Mouse (Mus musculus) ovary, postnatal 10 days (tissue): ENCODE data around the gene Rgma.
A peak's percentile ranks its signal among the peaks of the same experiment; 100 is the strongest.

Experiments used
- DNase-seq: peaks from one replicate; pipeline ENCODE4 v3.0.0; 2022; ENCODE audit warnings: low spot score

The Rgma gene

DNA sequence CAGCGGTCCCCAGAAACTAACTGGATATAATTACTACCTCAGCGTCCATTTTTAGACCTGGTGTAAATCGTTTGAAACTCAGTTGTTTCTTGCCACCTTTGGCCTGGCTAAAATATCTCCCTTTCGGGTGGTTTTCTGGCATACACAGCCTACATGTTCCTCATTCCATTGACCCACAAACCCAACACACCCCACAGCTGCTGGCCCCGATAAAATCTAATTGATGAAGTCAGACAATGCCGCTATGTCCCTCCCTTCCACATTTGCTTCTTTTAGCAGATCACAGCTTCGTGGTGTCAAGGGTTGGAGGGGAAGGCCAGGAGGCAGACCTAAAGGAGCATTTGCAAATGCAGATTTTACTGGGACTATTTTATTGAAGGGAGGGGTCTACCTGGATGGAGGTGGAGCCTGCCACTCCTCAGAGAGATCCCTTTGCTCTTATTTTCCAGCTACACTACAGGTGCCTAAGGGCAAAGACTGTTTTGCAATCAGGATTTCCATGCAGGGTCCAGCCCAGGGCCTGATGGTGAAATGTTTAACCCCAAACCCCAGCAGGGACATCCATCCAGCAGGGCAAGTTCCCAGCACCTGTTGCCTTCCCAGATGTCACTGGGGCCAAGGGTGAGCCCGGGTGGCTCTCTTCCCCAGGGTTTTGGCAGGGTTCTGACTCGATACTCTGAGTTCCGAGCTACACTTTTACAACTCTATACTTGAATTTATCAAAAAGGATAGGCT lies 3.6 kb upstream of the Rgma start:
- DNase-seq, result no peak

DNA sequence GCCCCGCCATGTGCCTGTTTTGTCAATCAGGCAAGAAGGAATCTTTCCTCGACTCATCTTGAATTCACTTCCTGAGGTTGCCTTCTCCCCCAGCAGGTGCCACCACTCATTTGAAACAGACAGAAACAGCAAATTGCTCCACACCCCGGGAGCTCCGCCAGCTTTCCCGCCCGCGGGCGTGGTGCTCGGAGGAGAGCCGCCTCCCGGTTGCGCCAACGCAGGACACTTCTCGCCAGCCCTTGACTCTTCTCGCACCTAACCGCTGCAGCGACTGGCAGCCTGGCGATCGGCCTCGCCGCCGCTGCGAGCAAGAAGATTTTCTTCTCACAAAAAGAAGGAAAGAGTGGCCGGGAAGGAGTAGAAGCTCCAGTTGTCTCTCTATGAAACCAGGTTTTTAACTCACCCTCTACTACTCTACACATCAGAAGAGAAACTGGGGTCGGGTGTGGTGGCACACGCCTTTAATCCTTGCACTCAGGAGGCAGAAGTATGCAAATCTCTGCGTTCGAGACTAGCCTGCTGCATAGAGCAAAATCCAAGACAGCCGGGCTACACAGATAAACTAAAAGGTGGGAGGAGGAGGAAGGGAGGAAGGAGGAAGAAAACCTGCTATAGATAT lies 2.8 kb upstream of the Rgma start:
- no peak for DNase-seq

DNA sequence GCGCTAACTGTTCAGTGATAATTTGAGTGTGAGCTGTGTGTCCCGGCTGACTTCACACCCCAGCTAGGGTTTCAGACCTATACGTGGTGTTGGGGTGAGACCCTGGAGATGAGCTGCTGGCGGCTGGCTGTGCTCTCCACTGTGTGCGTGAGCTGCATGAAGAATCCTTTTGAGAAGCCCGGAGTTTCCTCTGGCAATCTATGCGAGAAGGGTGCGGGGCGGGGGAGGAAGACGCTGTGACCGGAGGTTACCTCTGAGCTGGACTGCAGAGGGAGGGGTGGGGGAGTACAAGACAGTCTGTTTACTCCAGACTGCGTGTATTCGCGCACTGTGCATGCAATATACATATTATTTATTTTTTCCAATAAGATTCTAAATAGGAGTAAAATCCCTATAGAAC lies 582 bp upstream of the Rgma start:
- no peak for DNase-seq

DNA sequence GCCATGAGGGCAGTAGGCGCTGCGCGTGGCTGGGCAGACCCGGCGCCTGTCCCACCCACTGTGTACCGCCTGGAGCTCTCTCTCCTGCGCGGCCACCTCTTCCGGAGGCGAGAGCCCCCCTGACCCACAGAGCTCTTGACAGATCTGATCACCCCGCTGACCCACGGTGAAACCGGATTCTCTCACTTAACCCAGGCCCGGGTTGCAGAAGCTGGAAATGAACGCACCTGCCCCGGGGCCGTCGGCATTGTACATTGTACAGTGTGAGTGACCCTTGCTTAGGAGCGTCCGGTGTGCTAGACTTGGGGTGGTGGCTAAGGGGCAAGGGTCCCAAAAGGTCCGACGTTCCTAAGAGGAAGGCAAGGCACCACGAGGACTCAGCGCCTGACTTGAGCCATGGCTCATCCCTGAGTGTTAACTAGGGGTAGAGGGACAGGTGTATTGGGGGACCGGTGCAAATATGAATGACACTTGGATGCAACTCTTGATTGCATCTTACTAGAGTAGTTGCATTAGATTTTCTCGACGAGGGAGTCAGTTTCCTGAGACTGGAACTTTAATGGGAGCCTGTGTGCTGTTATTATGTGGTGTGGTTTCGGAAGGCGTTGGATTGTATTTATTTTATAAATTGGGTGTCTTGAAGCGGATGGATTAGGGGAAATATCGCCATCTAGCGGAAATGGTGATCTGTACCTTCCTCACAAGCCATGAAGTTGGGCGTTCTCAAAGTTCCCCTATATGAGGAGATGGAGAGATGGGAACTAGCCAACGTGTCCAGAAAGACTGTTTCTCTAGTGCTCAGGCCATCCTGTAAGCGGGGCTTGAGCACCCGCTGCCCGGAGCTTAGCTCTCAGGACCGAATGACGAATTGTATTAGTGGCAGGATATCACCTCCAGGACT lies 1.0 kb downstream of the Rgma start:
- DNase-seq, result no peak

DNA sequence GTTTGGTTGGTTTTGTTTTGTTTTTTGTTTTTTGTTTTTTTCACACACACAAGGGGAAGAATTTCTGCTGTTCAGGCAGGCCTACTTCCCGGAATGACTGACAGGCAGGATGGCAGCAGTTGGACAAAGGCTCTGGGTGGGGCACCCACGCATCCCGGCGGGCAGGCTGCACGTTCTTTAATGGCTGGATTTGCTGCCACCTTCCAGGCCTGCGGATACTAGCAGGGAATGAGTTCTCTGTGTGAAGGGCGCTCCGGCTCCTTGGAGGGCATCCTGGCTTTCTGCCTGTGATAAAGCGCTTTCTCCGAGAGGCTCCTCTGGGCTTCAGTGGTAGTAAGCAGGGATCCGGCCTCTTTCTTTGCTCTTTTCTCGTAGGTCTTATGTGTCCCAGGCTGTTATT lies 2.0 kb downstream of the Rgma start:
- no peak for DNase-seq

DNA sequence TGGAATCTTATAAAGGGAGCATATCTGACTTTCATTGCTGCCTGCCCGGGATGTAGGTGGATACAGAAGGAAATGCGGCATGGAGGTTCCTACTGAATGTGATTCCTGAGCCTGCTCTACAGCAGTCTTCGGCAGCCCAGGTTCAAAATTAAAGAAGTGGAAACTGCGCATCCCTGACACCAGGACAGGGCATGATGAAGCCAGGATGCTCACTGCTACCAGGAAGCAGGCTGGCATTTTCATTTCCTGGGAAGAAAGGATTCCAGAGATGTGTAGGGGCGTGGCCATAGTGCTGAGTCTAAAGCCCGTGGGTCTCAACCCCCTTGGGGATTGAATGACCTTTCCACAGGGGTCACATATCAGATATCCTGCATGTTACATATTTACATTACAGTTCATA lies 2.7 kb downstream of the Rgma start:
- no peak for DNase-seq

DNA sequence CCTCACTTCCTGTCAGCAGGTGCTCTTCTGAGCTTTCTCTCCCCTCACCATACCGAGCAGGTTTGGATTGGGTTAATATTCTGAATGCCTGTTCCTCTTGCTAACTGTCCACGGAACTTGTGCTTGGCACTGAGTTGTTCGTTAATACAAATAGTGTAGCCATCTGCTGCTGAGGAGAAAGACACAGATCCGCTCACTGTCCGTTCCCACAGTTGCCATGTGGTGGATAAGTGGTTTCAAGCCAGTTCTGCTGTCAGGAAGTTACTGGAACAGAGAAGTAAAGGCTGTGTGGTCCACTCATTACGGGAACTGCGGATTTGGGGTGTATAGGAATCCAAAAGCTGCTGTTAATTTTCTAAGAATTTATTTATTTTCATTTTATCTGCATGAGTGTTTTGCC lies 7.5 kb downstream of the Rgma start:
- no peak for DNase-seq

DNA sequence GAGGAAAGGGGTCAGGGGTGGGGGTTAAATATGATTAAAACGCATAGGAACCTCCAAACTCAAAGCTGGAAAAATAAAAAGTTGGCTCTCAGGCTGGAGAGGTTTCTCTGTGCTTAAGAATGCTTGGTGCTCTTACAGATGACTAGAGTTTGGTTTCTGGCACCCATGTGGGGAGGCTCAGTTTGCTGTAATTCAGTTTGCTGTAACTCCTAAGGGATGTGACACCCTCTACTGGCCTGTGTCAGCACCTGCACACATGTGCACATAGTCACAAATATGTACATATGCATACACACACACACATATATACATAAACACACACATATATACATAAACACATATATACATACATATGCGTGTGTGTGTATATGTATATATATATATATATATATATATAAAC lies 13.6 kb downstream of the Rgma start:
- DNase-seq, result no peak

DNA sequence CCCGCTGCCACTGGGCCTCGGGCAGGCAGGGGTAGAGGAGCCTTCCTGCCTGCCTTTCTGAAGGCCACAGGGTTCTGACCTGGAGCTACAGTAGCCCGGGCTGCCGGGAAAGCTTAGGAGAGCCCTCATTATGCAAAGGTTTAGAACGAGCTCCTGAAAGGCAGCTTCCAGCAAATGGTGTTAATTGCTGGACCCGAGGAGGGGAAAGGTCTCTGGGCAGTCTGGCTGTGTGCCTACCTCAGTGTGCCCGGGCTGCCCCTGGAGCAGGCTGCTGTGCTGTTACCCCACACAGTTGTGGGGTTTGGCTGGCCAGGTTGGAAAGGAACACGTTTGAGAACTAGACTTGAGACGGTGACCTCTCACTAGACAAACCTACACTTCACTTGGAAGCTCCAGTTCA lies 14.1 kb downstream of the Rgma start:
- no peak for DNase-seq

DNA sequence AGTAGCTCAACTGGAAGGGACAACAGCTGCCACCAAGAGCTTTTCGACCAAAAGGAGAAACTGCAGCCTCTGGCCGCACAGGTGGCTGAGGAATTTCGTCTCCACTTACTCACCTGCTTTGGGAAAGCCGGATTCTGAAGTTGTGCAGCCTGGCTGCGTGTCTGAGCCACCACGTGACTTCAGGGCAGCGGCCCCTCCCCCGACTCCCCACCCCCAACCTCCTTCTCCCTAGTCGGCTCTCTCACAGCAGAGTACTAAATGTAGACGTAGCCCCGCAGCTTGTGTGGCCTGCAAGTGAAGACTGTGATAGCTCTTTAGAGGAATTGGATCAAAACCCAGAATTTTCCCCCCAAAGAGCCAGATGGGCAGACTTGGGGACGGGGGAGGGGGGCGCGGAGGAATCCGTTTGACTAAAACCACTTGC lies 14.6 kb downstream of the Rgma start:
- DNase-seq, result no peak

DNA sequence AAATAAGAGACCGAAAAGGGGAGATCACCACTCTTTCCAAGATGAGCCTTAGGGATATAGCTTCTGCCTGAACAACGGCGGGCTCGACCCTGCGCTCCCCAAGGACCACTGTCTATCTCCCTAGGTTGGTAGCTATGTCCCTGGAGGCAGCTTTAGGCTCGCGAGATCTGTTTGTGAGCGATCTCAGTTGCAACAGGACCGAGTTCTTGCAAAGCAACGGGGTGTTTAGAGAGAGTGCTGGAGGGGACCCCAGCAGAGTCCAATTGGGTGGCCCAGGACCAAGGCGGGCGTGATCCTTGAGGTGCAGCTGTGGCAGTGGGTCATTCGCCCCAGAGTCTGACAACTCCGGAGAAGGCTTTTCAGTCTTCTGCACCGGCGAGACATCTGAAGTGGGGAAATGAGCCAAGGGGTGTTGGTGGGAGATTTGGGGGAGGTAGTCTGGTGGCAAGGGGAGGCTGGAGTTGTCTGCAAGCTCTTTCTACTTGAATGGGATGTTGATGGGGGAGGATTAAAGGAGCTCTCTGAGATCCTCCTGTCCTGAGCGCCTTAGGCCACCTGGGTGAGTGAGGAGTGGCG lies 15.2 kb downstream of the Rgma start:
- DNase-seq, result no peak

DNA sequence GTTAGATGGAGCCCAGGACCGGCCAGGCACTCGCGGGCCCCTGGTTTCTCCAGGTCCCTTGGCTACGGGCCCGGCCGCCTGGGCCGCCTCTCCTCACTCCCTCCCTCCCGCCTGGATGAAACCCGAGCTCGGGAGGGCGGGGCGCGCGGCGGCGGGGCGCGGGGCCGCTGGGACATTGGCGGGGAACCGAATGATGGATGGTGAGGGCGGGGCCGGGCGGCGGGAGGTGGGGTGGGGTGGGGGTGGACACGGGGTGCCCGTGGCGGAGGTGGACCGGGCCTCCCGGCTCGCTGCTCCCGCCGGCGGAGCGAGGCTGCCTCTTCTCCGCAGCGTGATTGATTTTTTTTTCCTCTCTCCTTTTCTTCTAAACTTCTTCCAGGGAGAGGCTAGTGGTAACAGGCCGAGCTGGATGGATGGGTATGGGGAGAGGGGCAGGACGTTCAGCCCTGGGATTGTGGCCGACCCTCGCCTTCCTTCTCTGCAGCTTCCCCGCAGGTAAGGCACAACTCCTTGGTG lies 15.8 kb downstream of the Rgma start:
- peak; percentile 82 for DNase-seq

DNA sequence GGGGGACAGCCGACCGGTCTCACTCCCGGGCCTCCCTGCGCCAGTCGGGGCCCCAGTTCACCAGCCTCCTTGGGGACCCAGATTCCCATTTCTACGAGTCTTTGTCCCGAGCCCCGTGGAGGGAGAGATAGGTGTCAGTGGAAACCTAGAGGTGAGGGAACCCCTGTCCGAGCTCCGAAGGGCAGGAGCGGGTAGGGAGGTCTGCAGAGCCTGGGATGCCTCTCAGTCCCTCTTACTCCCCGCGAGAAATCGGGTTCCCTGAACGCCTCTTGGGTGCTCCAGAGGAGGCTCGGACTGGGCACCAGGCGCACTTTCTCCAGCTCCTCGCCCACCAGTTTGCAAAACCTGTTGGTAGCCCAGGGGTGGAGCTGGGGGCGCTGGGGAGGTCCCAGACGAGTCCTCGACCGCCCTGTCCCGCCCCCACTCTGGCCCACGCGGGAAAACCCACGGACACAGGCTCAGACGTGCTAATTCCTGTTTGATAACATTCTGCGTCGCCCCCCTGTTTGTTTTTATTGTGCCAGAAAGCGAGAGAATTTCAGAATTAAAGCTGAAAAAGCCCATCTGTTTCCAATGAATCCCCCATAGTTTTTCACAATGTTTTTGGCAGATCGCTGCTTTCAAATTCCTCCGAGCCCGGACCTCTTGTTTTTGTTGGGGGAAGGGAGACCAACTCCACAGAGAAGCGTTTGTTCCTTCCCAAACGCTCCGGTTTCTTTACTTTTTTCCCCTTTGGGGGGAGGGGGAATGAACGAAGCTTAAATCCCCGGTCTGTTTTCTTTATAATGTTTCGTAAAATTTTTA lies 16.4 kb downstream of the Rgma start:
- no peak for DNase-seq

DNA sequence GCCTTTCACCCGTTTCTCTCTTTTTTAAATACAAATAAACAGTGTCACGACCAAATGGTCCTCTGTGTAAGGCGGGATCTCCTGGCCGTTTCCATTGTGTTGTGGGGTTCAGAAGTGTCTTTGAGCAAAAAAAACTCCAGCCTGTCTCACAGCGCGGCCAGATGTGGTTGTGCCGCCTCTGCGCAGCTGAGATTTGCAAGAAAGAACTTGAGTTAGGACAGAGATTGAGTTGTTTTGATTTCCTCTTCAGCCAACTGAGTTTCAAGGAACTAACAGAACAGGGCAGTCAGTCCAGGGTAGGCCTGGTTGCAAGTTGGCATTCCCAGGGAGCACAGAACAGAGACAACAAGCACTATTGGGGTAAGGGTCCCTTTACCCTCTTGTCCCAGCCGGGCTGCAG lies 17.1 kb downstream of the Rgma start:
- no peak for DNase-seq

DNA sequence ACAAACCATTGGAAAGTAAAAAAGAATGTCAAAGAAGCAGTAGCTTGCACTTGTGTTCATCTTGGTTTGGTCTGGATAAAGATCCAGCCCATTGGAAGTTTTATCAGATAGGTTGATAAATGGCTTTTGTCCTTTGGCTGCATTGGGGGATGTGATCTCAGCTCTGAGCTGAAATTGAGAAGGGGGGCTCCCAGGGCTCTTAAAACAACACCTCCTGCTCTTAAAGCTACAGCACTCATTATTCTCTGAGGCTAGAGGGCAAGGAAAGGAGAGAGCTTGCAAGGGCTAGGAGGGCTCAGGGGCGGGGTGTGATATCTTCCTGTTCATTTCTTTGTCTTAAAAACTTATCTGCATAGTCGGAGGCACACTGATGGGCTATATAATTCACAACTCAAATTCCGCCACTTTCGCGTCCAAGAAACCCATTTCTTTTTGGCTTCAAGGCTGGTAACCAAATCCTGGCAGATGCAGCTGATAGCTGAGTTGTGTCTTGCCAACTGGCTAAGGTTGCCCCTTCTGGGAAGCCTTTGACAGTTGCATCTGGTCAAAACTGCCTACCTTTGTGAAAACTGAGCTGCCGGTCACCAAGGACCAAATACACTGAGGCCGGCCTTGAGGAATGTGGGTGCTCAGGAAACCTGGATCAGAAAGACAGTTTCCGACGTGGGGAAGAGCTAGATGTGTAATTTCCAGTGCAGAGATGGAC lies 18.2 kb downstream of the Rgma start:
- DNase-seq, result no peak

DNA sequence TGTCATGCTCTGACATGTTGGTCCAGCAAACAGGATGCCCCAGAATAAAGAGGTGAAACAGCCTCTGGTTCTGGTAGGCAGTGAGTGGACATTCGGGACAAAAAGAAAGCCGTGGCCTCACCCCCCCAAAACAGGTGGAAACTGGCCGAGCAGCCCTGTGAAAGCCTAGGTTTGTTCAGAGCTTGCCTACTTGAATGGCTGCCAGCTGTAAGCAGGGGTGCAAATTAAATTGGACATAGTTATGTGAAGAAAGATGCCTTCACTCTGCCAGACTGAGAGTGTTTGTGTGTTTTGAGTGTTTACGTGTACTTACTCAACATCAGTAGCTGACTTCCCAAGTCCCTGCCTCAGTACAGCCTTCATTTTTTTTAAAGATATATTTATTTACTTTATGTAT lies 18.7 kb downstream of the Rgma start:
- no peak for DNase-seq

DNA sequence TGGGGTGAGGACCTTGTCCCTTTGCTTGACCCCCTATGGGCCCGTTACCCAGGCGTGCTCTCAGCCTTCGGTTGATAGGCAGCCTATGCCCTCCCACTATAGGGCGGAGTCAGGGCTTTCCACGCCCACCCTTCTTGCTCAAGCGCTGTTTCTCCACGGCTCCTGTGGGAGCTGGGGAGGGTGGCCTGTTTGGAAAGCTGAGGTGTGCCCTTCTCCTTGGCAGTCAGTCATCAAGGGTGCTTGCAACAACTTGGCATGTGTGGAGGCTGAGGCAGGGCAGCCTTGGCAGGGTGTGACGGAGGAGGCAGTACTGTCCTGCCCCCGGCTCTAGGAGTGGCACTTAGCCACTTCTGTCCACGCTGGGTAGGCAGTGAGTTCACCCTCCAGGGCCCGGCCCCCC lies 23.0 kb downstream of the Rgma start:
- DNase-seq, result no peak

DNA sequence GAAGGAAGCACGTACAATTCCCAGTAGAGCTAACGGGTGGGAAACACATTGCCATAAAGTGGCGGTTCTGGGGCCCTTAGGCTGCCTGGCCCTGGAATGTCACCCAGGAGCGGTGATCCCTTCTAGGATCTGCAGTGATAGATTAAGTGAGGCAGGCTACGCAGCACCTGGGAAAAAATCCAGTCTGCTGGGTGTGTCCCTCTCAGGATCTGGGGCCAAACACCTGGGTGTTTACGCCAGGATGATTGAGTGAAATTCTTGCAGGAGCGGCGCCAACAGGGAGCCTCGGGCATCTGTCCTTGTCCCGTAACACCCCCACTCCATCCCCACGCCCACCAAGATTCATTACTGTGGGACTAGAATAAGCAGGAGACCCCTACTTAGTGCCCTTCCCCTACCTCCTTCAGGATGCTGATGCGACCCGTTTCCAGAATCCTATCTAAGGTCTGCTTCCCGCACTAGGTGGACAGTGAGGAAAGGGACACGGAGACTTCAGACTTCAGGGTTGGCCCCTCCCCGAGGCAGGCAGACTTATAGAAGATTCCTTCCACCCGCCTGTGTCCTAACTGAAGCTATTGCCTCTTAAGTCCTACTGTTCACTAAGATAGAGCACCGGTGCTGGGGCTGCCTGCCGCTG lies 23.6 kb downstream of the Rgma start:
- DNase-seq, result no peak

DNA sequence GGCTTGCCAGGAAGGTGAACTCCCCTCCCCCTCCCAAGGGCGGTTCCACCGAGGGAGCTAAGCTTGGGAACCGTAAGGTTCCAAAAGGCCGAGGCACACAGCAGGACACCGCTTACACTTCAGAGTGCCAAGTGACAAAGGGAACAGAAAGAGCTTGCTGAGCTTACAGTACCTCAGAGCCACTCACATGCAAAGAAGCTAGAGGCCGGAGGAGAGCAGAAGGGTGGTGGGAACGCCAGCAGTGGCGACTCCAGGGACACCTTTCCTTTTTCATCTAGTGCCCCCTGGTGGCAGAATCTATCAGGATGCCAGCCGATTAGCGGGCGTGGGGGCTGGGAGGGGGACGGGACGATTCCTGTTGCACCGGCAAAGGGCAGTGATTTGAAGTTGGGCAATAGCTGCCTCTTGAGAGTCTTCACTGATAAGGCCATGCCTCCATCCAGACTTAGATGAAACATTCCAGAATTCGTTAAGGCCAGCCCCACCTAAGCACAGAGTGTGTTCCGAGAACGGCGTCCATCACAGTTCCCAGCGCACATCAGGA lies 24.3 kb downstream of the Rgma start:
- no peak for DNase-seq
